Mouse (Mus musculus) layer of hippocampus, adult 9-10 months (tissue): ENCODE data around the gene Irak4.

ENCODE experiments used
- DNase-seq: peaks from one replicate; pipeline ENCODE4 v3.0.0; 2022; ENCODE audit warnings: low spot score

The Irak4 gene

DNA sequence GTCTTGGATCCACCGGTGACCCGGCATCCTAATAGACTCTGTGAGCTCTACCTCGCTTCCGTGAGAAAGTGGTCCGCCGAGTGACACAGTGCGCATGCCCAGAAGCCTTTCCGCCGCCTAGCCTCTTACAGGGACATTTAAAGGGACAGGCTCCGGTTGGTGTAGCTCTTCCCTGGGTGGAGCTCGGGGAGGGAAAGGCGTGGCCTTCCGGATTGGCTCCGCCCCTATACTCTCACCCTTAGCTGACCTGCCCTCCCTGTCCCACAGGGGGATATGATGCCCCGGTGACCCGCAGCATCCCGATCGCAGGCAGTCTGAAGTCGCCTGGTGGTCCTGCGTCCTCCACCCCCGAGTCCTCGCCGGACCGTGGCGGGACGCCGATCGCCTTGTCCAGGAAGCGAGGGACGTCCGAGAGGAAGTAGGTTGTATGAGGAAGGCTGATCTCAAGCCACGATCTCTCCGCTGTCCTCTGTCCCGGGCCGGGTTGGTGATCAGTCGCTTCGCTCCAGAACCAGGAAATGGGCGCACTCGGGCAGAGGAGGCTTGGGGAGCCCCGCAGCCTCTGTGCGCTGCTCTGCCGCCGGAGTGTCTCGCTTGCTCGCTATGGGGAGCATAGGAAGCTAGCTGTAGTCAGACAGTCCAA lies at the start of gene Irak4, which contains the start of gene Pus7l:
TSS of gene Irak4 (plus strand) at position 235 of the 643 bp plus-strand sequence.
TSS of gene Pus7l (minus strand) at position 139 of the 643 bp plus-strand sequence.
- DNase-seq, result peak; percentile 89

DNA sequence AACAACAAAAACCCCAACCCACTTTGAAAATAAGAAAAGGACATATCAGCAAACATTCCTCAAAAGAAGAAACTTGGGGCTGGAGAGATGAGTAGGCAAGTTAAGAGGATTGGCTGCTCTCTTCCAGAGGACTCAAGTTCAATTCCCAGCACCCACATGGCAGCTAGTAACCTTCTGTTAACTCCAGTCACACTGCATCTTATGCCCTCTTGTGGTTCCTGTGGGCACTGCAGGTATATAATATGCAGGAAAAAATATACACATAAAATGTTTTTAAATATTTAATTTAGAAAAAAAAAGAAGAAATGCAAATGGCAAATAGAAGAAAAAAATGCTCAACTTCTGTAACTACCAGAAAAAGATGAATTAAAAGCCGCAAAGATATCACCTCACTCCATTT lies 49.0 kb upstream of the Irak4 start:
- DNase-seq, result no peak

DNA sequence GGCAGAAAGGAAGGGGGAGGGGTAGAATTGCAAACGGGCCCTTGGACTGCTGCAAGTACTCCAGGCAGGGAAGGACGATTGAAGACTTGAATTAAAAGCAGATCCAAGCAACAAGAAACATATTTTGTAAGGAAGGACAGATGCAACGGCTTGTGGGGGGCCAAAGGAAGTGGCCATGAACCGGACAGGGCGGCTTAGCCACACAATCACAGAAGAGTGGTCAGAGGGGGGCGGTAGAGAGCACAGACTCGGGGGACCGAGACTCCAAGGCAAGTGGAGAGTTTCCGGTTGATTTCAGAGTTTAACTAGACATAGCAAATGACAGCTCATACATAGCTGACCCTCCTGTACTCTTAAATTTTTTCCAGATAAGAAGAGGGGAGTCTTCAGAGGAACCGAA lies 47.5 kb upstream of the Irak4 start:
- DNase-seq, result no peak

DNA sequence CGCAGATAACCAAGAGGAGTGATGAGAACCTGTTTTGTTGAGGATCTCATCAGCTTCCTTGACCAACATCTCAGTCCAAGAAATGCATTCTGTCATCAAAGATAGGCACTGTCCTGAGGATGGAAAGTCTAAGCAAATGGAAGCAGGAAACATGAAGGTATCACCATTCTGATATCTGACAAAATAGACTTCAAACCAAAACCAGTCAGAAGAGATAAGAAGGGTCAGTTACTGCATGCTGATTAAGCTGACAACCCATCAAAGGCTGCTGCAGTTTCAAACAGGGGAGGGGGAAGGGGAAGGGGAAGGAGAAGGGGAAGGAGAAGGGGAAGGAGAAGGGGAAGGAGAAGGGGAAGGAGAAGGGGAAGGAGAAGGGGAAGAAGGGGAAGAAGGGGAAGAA lies 44.2 kb upstream of the Irak4 start:
- DNase-seq, result no peak

DNA sequence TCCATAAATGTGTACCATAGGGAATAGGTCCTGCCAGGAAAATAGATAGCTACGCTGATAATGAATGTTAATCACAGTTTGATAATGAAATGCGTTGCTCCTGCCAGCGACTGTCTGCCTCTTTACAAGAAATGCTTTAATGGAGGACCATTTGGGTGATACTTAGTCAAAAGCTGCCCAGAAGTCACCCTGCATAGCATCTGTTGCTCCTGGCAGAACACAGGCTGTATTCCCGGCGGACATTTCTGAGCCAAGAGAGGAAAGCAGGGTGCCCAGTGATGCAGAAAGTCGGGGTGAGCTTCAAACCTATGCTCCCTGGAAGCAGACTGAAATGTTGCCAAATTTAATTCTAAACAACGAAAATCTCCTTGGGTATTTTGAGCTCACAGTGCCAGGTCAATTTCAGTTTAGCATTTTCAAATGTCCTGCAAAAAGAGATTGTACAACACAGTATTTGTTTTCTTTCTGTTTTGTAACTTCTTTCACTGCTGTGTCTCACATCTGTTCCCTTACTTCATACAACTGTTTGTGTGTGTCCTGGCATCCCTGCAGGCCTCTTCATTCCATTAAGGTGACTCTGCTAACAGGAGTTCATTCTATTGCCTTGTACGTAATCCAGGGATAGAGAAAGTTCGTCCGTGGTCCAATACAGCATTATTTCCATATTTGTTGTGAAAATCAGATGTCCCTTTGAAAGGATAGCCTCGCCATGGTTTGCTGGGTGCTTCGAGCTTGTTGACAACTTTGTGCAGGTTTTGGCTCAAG lies 39.8 kb upstream of the Irak4 start:
- DNase-seq, result no peak

DNA sequence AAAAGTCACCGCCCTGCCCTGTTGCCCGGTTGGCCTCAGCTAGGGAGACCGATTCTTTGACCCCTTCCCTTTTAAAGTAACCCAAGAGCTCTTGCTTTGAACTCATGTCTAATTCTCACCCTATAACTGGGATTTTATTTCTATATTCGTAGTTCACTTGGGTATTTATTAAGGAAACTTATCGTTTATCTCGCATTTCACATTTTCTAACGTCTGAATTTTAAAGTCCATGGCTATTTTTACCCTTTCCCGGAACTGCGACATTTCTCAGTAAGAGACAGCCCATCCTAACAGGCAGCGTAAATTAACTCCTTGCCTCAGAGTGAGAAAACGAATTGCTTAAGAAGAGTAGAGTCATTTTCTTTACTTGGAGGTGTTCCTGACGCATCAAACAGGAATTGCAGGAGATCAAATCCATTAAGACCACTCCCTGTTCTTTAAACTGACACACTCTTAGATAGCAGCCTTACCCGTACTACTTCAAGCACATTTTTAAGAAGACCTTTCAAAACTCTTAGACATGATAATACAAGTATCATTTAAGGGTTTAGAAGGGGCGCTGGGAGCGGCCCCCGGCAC lies 25.4 kb upstream of the Irak4 start:
- no peak for DNase-seq

DNA sequence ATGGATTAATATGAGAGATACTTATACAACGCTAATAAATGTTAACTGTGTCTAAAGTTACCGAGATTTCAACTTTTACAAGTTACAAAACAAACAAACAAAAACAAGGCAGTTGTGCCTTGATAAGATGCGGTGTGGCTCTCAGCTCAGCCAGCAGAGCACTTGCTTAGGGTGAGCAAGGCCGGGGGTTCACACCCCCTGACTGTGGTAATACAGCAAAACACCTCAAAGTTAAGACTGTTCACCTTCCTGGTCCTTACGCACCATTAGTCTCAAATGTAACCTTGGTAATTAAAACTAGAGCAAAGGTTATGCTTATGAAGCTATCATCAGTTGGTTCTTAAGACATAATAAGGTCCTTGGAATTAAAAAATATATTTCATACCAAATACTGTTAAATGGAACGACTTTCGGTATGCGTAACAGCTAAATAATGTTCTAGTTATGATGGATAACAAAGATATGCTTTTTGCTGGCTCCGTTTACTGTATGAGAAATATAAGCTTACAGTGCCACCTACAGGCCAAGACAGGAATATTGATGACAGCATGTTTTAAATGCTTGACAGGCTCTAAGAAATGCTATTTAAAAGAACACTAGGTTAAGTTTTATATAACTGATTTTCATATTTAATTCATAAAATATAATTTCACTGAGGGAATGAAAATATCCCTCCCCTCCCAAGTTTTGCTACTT lies 23.1 kb upstream of the Irak4 start:
- peak; percentile 52 for DNase-seq

DNA sequence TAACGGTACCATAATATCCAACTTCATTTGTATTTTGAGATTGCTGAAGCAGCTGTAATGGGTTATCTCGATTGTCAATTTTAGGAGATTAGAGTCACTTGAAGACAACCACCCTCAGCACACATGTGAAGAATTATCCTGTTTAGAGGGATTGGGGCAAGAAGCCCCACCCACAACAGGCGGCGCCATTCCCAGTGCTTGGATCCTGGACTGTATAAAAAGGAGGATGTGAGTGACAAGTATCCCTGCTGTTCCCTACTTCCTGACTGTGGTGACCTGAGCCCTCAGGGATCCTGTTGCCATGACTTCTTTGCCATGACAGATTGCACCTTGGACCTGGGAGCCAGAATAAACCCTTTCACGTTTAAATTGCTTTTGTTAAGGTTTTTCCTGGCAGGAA lies 22.5 kb upstream of the Irak4 start:
- no peak for DNase-seq

DNA sequence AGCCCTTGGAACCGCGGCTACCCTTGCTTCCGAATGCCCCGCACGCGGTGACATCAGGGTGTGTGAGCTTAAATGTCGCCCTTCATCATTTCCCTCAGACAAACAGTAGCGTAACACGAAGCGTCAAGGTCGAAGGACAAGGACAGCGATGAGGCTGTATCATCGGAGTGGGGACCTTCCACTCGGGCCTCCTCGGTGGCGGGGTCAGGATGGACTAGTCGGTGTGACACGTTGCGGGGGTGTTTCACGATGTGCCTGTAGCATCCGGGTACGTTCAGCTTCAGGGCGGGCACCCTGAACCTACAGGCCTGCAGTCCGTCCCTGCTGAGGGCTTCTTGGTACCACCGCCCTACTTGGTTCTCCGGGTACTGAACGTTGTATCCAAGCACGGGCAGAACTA lies 20.2 kb upstream of the Irak4 start:
- DNase-seq, result no peak

DNA sequence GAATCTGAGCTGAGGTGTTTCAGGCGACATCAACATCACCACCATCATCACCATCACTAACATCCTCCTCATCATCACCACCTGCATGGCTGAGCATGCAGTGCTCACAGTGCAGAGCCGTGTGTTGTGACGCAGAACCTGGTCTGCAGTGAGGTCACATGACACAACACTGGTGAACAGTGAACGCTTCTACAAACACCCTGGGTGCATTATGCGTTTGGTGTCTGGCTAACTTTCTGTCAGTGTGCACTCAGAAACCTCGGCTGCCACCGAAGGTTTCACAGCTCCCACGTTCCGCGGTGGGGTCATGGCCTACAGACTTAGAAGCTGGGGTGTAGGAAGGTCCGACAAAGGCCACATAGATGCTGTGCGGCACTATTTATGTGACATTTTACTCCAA lies 18.5 kb upstream of the Irak4 start:
- no peak for DNase-seq

DNA sequence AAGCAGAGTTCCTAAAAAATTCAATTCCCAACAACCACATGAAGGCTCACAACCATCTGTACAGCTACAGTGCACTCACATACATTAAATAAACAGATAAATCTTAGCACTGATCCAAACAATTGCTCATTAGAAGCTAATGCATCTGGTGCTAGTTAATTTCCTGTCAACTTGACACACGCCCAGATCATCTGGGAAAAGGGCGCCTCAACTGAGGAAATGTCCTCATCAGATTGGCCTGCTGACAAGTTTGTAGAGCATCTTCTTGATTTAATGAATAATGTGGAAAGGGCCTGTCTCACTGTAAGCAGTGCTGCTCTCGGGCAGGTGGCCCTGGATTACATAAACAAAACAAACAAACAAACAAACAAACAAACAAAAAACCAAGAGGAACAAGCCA lies 12.9 kb upstream of the Irak4 start:
- no peak for DNase-seq

DNA sequence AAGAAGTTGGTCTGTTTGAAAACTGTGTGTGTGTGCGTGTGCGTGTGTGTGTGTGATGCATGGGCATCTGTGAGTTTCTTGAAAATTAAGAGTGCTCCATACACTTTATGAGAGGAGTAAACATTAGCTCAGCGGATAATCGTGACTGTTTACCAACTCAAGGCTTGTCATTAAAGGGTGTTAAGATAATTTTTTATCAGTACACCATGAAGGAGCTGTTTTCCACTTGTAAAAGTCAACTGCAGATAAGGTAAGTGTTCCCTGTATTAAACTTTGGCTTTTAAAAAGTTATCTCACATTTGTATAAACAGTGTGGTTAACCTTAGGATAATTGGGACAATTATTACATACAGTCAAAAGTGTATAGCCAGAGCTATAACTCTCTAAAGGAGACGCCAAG lies 11.1 kb upstream of the Irak4 start:
- no peak for DNase-seq

DNA sequence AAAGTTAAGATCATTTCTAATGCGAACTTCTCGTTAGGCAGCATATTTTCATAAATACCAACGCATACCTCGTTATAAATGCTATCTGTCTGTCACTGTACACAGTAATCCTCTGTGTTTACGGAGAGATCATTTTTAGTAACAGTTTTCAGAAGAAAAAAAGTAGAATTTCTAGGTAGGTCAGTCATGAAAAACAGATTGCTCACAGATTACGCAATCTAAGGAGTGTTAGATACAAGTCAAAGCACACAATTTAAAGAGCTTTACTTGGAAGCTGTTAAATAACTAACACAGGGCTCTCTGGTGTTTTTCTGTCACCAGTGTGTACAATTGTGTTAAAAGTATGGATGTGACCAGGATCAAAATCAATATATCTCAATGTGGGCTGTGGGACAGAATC lies 10.5 kb upstream of the Irak4 start:
- no peak for DNase-seq

DNA sequence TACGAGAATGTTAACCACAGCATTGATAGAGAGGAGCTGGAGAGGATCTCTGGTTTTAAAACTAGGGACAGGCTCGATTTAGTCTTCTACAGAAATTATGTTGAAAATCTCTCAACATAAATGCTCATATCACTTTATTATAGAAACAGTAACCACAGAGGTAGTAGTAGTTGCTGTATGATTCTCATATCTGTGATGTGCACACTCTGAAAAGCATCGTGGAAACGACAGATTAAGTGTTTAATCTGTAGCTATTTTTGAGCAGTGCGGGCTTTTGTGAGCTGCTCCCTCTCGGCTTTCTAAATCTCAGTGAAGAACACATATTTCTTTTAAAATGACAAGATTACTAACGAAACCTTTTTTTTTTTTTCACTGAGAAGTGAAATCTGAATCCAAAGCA lies 7.9 kb upstream of the Irak4 start:
- DNase-seq, result no peak

DNA sequence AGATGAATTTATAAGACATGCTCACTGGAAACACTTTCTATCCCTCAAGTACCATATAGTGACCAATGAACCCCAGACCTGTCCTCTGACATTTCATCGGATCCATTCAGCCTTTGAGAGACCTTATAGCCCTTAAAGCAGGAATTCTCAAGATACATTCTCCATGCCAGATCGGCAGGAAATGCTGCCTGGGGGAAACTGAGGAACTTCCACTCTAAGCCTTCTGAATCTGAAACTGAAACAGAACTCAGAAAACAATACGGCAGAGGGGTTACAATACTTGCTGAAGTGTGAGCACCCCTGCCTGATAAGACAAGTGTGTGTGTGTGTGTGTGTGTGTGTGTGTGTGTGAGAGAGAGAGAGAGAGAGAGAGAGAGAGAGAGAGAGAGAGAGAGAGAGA lies 4.1 kb upstream of the Irak4 start:
- DNase-seq, result no peak

DNA sequence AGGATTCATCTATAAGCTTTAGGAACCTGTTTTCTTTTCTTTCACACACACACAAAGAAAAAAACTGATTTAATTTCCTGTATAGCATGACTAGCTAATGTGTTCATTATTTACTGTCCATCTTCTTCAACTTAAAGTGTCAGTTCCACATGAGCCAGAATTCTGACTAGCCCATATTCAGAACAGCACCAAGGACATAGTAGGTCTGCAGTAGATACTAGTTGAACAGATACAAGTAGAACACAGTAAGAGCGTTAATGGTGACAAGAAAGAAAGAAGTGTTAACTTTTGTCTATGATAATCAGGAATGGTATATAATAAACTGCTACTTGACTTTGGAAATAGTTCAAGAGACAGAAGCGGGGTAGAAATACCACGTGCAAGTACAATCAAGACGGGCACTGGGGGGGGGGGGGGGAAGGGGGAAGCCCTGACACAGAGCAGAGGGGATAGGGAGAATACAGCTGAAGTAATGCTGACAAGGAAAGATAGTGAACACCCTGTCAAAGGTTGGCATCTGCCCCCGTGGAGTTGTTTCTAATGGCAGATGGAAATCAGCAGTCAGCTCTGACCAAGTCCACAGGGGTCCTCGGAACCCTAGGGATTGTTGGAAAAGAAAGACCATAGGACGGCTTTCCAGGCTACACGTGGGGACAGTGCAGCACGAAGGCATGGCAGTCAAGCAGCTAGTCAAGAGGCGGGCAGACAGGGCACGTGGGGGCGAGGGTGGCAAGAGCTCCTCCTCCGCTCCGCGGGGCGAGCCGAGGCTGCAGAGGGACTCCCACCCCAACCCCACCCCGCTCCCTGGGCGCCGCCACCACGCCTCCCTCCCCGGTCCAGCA lies 655 bp upstream of the Irak4 start:
- no peak for DNase-seq

DNA sequence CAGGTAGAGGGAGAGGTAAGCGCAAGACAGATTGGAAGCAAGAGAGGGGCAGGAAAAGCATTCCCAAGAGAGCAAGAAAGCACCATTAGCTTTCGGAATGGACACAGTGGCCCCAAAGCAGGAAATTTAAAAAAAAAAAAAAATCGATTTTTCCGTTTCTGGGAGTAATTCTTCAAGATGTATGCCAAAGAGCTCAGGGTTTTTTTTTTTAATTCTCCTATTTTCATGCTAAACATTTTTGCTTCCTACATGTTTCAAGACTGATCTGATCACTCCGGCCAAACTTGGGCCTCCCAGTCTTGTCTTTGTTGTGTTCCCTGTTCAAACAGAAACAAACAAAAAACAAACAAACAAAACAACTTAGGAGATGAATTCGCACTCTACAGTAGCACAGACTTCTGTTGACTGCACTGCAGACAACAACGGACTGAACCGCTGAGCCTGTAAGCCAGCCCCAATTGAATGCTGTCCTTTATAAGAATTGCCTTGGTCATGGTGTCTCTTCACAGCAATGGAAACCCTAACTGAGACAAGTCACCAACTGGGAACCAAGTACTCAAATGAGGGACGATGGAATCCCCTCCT lies 701 bp downstream of the Irak4 start:
- no peak for DNase-seq

DNA sequence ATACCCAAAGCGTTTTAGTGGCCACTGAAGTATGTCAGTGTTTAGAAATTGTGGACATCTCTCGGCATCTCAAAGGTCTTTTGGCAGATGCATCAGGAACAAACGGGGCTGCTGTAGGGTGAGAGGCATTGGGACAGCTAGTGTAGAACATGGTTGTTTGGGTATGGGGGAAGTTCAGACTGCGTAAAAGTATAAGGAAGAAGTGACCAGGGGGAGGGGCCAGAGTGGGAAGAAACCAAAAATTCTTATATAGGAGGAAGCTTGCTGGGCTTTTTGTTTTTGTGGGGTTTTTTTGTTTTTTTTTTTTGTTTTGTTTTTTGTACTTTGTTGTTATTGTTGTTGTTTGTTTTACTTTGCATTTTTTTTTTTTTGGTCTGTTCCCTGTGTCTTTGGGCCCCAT lies 1.4 kb downstream of the Irak4 start:
- DNase-seq, result no peak

DNA sequence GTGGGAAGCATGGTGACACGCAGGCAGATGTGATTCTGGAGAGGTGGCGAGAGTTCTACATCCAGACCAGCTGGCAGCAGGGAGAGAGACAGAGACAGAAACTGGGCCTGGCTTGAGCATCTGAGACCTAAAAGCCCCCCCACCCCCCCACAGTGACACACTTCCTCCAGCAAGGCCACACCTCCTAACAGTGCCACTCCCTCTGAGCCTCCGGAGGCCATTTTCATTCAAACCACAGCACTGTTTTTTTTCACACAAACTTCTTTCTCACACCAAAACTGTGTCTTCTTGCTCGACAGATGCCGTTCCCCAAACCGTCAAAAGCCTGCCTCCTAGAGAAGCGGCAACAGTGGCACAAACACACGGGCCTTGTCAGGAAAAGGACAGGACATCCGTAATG lies 10.1 kb downstream of the Irak4 start:
- DNase-seq, result no peak

DNA sequence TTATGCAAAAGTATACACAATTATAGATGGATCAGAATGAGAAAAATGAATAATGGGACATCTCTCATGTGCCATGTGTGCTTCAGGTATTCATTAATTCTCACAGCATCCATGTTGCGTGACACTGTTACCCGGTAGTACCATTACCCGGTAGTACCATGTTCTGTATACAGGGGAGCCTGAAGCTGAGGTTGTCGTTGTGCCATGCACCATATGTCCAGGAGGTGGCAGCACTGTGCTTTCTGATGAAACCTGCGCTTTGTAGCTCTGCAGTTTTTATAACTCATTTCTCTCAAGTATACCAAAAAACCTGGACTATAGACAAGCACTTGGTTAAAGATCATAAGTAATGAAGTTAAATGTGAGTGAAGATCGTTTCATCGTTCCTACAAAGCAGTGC lies 14.0 kb downstream of the Irak4 start:
- peak; percentile 91 for DNase-seq

DNA sequence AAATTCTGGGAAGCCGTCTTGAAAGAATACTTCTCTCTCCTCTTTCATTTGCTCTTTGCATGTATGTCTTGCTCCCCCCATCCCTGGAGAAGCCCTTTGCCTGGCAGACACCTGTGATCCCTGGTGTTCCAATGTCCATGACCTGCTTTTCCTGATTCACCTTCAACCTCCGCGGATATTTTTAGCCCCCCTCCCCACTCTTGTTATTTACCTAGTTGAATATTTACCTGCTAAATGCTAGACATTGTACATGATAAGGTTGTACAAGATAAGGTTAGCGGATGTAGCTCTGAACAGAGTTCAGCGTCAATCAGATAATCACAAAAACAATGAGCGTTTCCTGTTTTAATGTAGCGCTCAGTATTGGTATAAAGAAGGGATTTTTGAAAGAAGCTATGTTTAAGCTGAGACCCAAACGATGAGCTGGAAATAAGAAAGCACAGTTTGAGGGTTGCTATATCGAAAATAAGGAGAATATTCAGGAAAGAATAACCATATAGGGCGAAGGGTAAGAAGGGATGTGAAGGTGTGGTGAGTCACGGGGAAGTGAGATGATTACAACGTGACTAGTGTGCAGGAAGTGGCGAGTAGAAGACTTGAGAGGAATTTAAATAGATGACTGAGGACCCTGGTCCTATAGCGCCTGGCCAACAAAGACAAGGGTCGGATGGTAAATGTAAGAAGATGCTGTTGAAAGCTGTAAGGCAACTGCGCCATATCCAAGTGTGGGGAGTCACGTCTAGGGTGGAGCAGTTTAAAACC lies 15.6 kb downstream of the Irak4 start:
- no peak for DNase-seq
